Mouse (Mus musculus): ENCODE measurements at regions not wholly inside any gene's neighbourhood (a gene's known extent, or its start where the extent isn't known, plus 50 kb on each side); places are given as distances from the start of the nearest gene placed in this dataset.

- Histone ChIP-seq H3K27me3 (ENCODE audit: insufficient read depth, low read length) (no peaks in the 10 kb centered on the region), H3K9ac (no peak overlapping the region), H3K9me3 (ENCODE audit: low read length) (no peaks in the 10 kb centered on the region), H3K27ac (ENCODE audit: low read depth, low read length) (0 out of 2 replicates have a peak overlapping the region, but pooled peaks have one; percentile 30), H3K4me2 (ENCODE audit: low read depth) (no peak overlapping the region), H3K4me1 (ENCODE audit: insufficient read depth) (0 out of 2 replicates have a peak, but pooled peaks cover 16% of the 10 kb centered on the region), H3K36me3 (ENCODE audit: insufficient read depth) (no peaks in the 10 kb centered on the region), H3K4me3 (ENCODE audit: low read depth, low read length) (no peak overlapping the region)
- DNase-seq (no peak), ATAC-seq (peak; percentile 32)
- TF ChIP-seq CTCF (IDR thresholded peaks at IDR 0.05; ENCODE audit: low read depth) = no peak
- 53% methylated on average over 13 of the region's 13 CpGs for WGBS
These were observed 203.9 kb upstream of the Serp2 start for GRCm38 (mm10) chr14:76760509-76761023.

- Histone ChIP-seq H3K4me2 (ENCODE audit: low read depth) (no peak overlapping the region), H3K27me3 (ENCODE audit: insufficient read depth, low read length) (no peaks in the 10 kb centered on the region), H3K36me3 (ENCODE audit: insufficient read depth) (no peaks in the 10 kb centered on the region), H3K9me3 (ENCODE audit: low read length) (no peaks in the 10 kb centered on the region), H3K4me3 (ENCODE audit: low read depth, low read length) (no peak overlapping the region), H3K27ac (ENCODE audit: low read depth, low read length) (no peak overlapping the region), H3K4me1 (ENCODE audit: insufficient read depth) (0 out of 2 replicates have a peak, but pooled peaks cover 9% of the 10 kb centered on the region), H3K9ac (no peak overlapping the region)
- no peak for DNase-seq
- TF ChIP-seq CTCF (IDR thresholded peaks at IDR 0.05; ENCODE audit: low read depth) = no peak
- WGBS = 92% methylated on average over 4 of the region's 4 CpGs
- ATAC-seq = no peak
These were observed 202.7 kb upstream of the Serp2 start for GRCm38 (mm10) chr14:76759377-76759776.

GRCm38 (mm10) chr14:76758589-76758988, 201.9 kb upstream of the Serp2 start:
- ATAC-seq = no peak
- WGBS = 93% methylated on average over 1 of the region's 1 CpGs
- Histone ChIP-seq H3K36me3 (ENCODE audit: insufficient read depth) (no peaks in the 10 kb centered on the region), H3K9me3 (ENCODE audit: low read length) (no peaks in the 10 kb centered on the region), H3K4me3 (ENCODE audit: low read depth, low read length) (no peak overlapping the region), H3K27ac (ENCODE audit: low read depth, low read length) (no peak overlapping the region), H3K4me2 (ENCODE audit: low read depth) (no peak overlapping the region), H3K27me3 (ENCODE audit: insufficient read depth, low read length) (no peaks in the 10 kb centered on the region), H3K4me1 (ENCODE audit: insufficient read depth) (0 out of 2 replicates have a peak, but pooled peaks cover 4% of the 10 kb centered on the region), H3K9ac (no peak overlapping the region)
- no peak for DNase-seq
- no peak for TF ChIP-seq CTCF (IDR thresholded peaks at IDR 0.05; ENCODE audit: low read depth)

DNA sequence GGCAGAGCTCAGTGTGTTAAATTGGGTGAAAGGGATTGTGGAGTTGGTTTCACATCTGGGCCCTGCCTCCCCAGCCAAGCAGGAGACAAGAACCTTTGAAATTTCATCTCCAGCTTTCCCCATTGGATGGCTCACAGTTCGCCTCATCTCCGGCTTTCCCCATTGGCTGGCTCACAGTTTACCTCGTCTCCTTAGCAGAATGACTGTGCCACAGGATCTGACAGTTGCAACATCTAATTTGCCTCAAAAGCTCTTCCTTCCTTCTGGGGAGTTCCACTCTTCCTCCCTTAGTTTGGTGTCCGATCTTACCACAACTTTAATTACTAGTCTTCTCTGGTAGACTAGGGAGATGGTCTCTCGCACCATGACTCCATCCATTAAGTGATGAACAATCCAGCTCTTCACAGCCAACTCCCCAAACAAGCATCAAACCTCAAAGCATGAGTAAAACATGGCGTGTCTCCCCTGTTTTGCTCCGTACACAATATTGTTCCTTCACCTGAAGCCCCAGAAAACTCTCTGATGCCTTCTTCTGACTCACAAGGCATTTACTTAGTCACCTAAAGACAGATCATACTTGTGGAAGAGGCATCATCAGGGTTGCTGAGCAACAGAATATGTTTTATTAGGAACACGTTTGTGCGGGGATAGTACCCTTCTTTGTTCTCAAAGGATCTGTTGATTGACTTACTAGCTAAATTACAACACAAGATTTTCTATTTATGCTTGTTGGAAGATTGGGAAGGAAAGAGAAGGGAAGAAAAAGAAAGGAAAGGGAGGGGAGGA, 199.1 kb upstream of the Serp2 start:
- Histone ChIP-seq H3K27me3 (ENCODE audit: insufficient read depth, low read length) (no peaks in the 10 kb centered on the region), H3K4me1 (ENCODE audit: insufficient read depth) (0 out of 2 replicates have a peak, but pooled peaks cover 4% of the 10 kb centered on the region), H3K36me3 (ENCODE audit: insufficient read depth) (no peaks in the 10 kb centered on the region), H3K9ac (no peak overlapping the region), H3K27ac (ENCODE audit: low read depth, low read length) (no peak overlapping the region), H3K4me2 (ENCODE audit: low read depth) (no peak overlapping the region), H3K9me3 (ENCODE audit: low read length) (no peaks in the 10 kb centered on the region), H3K4me3 (ENCODE audit: low read depth, low read length) (no peak overlapping the region)
- no peak for TF ChIP-seq CTCF (IDR thresholded peaks at IDR 0.05; ENCODE audit: low read depth)
- no peak for DNase-seq
- WGBS = 76% methylated on average over 9 of the region's 9 CpGs
- peak; percentile 61; the same call in 1 of the 2 replicates for ATAC-seq

- Histone ChIP-seq H3K36me3 (ENCODE audit: insufficient read depth) (no peaks in the 10 kb centered on the region), H3K4me3 (ENCODE audit: low read depth, low read length) (no peak overlapping the region), H3K9me3 (ENCODE audit: low read length) (no peaks in the 10 kb centered on the region), H3K27ac (ENCODE audit: low read depth, low read length) (no peak overlapping the region), H3K4me1 (ENCODE audit: insufficient read depth) (no peaks in the 10 kb centered on the region), H3K4me2 (ENCODE audit: low read depth) (no peak overlapping the region), H3K27me3 (ENCODE audit: insufficient read depth, low read length) (no peaks in the 10 kb centered on the region), H3K9ac (no peak overlapping the region)
- ATAC-seq = no peak
- no peak for TF ChIP-seq CTCF (IDR thresholded peaks at IDR 0.05; ENCODE audit: low read depth)
- WGBS = 93% methylated on average over 5 of the region's 5 CpGs
- no peak for DNase-seq
These were observed 197.0 kb upstream of the Serp2 start for GRCm38 (mm10) chr14:76753734-76754133.

GRCm38 (mm10) chr14:76749178-76749577, 192.5 kb upstream of the Serp2 start:
- ATAC-seq (peak; percentile 61), DNase-seq (no peak)
- Histone ChIP-seq H3K27ac (ENCODE audit: low read depth, low read length) (no peak overlapping the region), H3K4me2 (ENCODE audit: low read depth) (no peak overlapping the region), H3K27me3 (ENCODE audit: insufficient read depth, low read length) (no peaks in the 10 kb centered on the region), H3K9me3 (ENCODE audit: low read length) (no peaks in the 10 kb centered on the region), H3K4me3 (ENCODE audit: low read depth, low read length) (no peak overlapping the region), H3K9ac (no peak overlapping the region), H3K4me1 (ENCODE audit: insufficient read depth) (no peaks in the 10 kb centered on the region), H3K36me3 (ENCODE audit: insufficient read depth) (no peaks in the 10 kb centered on the region)
- TF ChIP-seq CTCF (IDR thresholded peaks at IDR 0.05; ENCODE audit: low read depth) = no peak
- WGBS = 67% methylated on average over 7 of the region's 7 CpGs

- Histone ChIP-seq H3K9ac (no peak overlapping the region), H3K36me3 (ENCODE audit: insufficient read depth) (no peaks in the 10 kb centered on the region), H3K27ac (ENCODE audit: low read depth, low read length) (no peak overlapping the region), H3K9me3 (ENCODE audit: low read length) (no peaks in the 10 kb centered on the region), H3K4me3 (ENCODE audit: low read depth, low read length) (no peak overlapping the region), H3K4me2 (ENCODE audit: low read depth) (no peak overlapping the region), H3K27me3 (ENCODE audit: insufficient read depth, low read length) (no peaks in the 10 kb centered on the region), H3K4me1 (ENCODE audit: insufficient read depth) (no peaks in the 10 kb centered on the region)
- ATAC-seq (no peak), DNase-seq (no peak)
- TF ChIP-seq CTCF (IDR thresholded peaks at IDR 0.05; ENCODE audit: low read depth) = no peak
- WGBS = 97% methylated on average over 2 of the region's 2 CpGs
These were observed 192.0 kb upstream of the Serp2 start for GRCm38 (mm10) chr14:76748711-76749110.

All from forebrain, postnatal 0 days (tissue).